Mouse (Mus musculus): ENCODE results near the gene Hoxb6.

Hoxb6 gene

GRCm38 (mm10) chr11:96291681-96292564 lies at the start of gene Hoxb6:
Hoxb6 (plus strand) TSS chr11:96292476.
- no peak for DNase-seq

DNA sequence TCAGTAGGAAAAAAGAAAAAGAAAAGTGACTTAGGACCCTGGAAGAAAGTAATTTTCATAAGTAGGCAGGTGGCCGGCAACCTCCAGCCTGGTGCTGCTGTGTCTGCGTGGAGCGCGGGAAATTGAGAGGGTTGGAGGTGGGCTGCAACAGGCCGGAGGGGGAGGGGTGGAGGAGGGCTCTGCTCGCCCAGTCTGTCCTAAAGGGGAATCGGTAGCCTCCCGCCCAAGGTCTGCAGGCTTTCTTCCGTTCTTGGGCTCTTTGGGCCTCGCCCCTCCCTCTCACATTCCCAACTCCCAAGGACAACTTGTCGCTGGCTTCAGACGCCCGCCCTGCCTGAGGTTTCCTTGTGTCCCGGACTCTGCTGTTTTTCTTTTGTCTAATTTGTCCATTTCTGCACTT lies 41.4 kb upstream of the Hoxb6 start:
- no peak for DNase-seq

DNA sequence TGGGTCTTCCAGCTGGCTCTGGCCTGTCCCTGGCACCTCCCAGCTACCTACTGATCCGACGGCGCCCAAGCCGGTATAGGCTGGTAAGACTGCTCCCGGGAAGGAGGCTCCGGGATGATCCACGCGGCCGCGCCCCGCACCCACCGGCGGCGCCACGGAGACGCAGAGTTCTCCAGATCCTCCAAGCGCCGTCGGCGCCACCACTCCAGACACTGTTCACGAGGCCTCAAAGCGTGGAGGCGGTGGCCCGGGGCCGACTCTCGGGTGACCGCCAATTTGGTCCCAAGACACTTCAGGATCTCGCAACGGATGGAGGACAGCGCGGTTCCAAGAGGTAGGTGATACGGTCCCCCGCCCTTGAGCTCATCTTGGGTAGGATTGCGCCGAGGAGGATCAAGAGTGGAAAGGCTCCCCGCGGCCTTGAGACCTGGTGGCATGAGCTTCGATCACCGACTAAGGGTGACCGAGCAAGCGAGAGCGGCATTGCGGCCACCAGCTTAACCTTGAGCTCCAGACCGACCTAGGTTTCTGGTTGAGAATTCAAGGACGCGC lies 40.7 kb upstream of the Hoxb6 start:
- no peak for DNase-seq

DNA sequence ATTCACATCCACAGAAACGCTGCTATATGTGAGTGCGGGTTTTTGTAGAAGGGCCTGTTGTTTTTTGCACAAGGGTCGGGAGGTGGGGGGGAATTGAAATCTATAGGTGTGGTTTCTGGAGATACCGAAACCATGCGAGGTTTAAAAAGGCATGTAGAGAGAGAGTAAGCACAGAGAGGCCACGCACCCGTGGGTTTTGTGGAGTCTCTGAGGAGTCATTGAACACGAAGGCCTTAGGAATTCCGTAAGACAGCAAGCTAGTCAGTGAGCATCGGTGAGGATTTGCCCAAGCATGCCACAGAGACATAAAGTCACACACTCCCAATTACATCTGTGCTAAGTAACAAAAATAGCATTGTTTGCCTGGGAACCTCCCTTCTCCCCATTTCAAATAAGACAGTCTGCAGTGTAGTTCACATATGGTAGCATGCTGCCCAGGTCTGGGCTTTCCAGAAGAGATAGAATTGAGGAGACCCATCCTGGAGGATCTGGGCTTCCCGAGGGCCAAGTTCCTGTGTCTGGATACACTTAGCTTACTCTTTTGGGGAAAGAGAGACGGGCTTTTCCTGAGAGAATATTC lies 39.6 kb upstream of the Hoxb6 start:
- no peak for DNase-seq

GRCm38 (mm10) chr11:96254221-96254620 lies 38.1 kb upstream of the Hoxb6 start:
- DNase-seq: no peak

- no peak for DNase-seq
These were observed 36.9 kb upstream of the Hoxb6 start for GRCm38 (mm10) chr11:96255111-96255995.

DNA sequence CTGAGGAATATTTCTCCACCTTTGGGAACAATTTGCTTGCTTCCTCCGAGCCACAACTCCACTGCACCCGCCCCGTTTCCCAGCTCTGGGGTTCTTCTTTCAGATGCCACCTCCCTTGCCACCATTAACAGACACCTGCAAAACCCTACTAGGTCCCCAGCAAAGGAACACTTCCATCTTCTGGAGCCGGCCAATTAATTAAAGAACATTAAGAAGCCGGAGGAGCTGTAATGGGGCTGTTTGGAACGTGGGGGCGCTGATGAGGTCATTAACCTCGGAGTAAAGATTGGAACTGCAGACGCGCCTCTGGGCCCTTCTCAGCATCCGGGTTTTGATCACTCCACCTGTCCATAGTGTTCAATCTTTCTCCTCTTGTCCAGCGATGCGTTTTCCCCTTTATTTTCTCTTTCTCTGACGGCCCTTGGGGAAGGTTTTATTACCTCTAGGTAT lies 36.3 kb upstream of the Hoxb6 start:
- DNase-seq: no peak

GRCm38 (mm10) chr11:96257141-96257540 lies 35.1 kb upstream of the Hoxb6 start:
- no peak for DNase-seq

DNA sequence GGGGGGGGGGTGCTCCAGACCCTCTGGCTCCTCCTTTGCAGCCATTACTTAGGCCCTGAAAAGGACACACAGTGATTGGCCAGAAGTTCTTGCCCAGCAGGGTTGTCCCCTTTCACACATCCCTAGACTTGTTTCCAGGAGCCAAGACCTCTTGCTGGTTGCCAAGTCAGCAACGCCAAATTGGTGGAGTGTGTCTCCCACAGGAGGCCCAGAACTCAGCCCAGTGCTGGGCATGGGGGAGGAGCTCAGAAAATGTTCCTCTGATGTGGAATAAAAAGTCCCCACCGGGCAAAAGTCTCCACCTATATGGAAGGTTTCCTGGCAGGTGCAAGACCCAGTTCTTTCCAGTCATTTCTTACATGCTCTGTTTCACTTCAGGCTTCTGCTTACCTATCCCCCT lies 33.2 kb upstream of the Hoxb6 start:
- no peak for DNase-seq

- DNase-seq: no peak
These were observed 32.8 kb upstream of the Hoxb6 start for GRCm38 (mm10) chr11:96259511-96259910.

- no peak for DNase-seq
These were observed 31.8 kb upstream of the Hoxb6 start for GRCm38 (mm10) chr11:96260310-96260970.

DNA sequence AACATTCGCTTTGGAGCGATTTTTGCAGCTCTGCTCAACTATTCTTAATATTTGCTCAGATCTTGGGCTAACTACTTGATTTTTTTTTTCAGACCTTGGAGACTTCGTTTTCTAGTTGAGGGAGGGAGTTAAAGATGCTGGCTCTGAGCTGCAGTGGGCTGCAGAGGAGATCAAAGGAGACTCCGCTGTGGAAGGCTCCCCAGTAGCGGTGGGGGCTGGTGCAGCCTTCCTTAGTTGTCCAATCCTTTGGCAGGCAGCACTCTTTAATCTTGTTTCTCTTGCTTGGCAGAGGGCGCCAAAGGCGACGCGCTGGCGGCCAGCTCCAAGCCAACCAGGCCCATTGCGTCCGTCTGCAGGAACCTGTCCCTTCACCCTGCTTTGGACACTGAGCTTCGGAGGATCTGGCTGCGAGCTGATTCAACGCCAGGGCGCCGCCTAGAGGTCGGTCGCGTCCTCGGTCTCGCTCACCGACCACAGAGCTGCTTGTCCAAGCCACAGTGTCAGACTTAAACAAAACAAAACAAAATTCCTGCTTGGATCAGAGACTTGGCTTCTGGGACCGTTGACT lies 30.9 kb upstream of the Hoxb6 start:
- peak; percentile 78 for DNase-seq

GRCm38 (mm10) chr11:96262262-96262830 lies 29.9 kb upstream of the Hoxb6 start:
- DNase-seq: no peak

DNA sequence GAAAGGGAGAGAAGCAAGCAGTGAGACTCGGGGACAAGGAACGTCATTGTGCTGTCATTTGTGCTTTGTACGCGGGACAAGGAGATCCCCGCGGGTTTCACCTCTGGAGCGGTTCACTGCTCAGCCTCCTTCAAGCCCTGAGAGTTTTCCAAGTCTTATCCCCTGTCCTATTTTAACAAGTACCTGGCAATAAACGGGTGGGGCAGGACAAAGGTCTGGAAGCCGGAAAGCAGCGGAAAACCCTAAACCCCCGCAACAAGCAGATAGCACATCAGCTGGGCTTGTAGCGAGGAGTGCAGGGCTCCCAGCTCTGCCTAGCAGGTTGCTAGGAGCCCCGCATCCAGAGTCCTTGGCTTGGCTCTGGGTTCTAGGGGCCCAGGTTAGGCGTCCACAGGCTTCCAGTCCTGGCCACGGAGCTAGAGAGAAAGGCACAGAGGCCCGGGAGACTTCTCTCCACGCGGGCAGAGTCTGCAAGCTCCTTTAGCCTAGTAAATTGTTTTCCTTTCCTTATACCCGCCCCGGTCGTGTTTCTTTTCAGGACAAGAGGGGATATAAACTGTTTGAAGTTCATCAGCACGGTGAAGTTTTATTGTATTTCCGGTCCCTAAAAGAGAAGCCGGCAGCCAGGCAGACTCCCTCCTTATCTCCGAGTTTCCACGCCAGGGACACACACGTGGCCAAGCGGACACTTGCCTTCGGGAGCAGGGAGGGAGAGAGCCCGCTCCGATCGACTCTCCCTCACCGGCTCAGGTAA lies 28.5 kb upstream of the Hoxb6 start:
- no peak for DNase-seq

- no peak for DNase-seq
These were observed 27.8 kb upstream of the Hoxb6 start for GRCm38 (mm10) chr11:96264390-96265020.

DNA sequence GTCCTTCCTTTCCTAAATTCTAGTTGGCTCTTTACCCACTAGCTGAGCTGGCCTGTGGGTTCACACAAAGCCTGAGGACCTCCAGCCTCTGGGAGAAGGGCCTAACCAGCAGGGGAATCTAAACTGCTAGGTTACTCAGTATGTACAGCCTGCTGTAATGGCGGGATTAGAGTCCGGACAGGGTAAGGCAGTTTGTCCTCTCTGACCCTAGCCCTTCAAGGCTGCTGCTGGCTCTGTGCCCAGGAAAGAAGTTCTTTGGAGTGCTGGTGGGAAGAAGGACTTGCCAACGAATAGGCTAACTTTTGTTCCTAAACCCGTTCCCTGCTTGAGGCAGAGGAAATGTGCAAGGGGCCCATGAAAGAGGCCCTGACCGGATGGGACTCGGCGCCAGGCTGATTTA lies 26.3 kb upstream of the Hoxb6 start:
- no peak for DNase-seq

DNA sequence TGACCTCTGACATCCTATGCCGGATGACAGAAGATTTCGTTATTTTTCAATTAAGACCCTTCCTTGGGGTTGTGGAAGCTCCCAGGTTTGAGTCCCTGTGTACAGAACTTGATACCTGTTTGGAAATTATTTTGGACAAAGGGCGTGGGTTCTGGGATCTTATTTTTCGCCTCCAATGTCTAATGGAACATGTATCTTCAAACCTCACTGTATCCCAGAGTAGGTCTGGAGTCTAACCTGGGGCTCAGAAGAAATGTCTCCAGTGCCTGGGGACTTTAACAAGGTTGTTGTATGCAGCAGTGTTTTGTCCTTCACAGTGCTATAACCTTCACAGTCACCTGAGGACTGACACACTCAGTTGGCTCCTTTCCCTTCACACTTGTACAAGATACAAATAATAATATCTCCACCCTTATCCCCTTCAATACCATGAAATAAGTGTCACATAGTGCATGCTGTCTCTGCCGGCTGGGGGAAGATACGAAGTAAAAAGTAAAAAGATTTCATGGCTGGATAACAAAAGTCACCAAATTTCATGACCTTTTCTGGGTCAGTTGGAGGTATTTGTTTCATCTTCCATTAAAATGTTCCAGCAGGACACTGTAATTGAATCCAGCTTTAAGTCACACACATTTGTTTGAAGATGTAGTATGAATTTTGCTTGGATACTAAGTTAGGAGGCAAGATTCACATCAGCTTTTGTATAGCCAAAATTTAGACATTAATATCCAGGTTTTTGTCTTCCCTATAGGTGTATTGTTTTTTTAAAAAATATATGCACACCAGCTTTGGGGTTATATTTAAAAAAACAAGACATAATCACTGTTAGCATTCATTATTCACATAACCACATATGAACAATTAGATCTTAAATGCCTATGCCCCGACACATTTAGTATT lies 25.0 kb upstream of the Hoxb6 start:
- DNase-seq: no peak

- DNase-seq: no peak
These were observed 24.1 kb upstream of the Hoxb6 start for GRCm38 (mm10) chr11:96268031-96268745.

- DNase-seq: no peak
These were observed 22.4 kb upstream of the Hoxb6 start for GRCm38 (mm10) chr11:96269869-96270268.
